Mouse (Mus musculus): ENCODE measurements around the gene Tango2.

DNA sequence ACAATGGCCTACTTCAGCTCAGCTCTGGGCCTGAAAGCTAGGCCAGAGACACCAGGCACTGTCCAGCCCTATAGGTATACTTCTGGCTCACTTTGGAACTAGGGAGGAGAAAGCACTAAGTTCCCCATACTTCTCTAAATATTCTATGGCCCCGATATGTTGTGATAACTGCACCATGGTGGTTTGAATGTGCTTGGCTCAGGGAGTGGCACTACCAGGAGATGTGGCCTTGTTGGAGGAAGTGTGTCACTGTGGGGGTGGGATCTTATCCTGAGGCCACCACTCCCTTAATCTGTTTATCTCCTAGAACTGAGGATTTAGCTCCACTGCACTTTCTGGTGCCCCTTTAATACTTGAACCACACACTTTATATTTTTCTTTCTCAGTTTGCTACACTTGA lies 39.7 kb downstream of the Tango2 start:
- TF ChIP-seq CTCF (IDR thresholded peaks at IDR 0.05; ENCODE audit: control insufficient read depth, insufficient read depth, insufficient read length): no peak
- no peak for TF ChIP-seq MAX (IDR thresholded peaks at IDR 0.05)
- TF ChIP-seq MYOG (IDR thresholded peaks at IDR 0.05; ENCODE audit: control insufficient read depth, extremely low read depth, insufficient read length): no peak
- no peak for TF ChIP-seq USF1 (IDR thresholded peaks at IDR 0.05; ENCODE audit: low read depth)
- TF ChIP-seq MYOD1 (IDR thresholded peaks at IDR 0.05; ENCODE audit: control insufficient read depth, insufficient read length, low read depth): no peak
